Mouse (Mus musculus) stomach, embryonic 14.5 days (tissue): Measurements from ENCODE around the gene Gnai2. TPM values are rescaled to one million over a fixed set of nuclear protein-coding genes. Genes with fewer than 3 reads are reported as not detected.

ENCODE experiments used
- ATAC-seq: fragments of 200-750 bp; cut with Nextera tagmentation; 2 replicates; pipeline ENCODE4 v1.8.0; 2017; ENCODE audit warnings: low read depth, moderate TSS enrichment; ENCODE audit not compliant: insufficient number of reproducible peaks, insufficient read depth, low FRiP score
- H3K27ac ChIP-seq: fragments of 300-500 bp; sonication (generic); 2 replicates; pipeline ENCODE4 v1.5.1; 2014; ENCODE audit warnings: mild to moderate bottlenecking, low read length, moderate library complexity, mixed read lengths
- H3K27me3 ChIP-seq: fragments of 300-500 bp; sonication (generic); 2 replicates; pipeline ENCODE4 v1.6.1; 2014; ENCODE audit warnings: low read length, control low read depth, mixed read lengths; ENCODE audit not compliant: control insufficient read depth, insufficient read depth
- H3K36me3 ChIP-seq: fragments of 300-500 bp; sonication (generic); 2 replicates; pipeline ENCODE4 v1.6.1; 2014; ENCODE audit warnings: mild to moderate bottlenecking, control low read depth, low read length, moderate library complexity, mixed read lengths; ENCODE audit not compliant: control insufficient read depth, insufficient read depth
- H3K4me1 ChIP-seq: fragments of 300-500 bp; sonication (generic); 2 replicates; pipeline ENCODE4 v1.6.1; 2014; ENCODE audit warnings: low read length, control low read depth, mixed read lengths; ENCODE audit not compliant: control insufficient read depth, insufficient read depth
- H3K4me2 ChIP-seq: fragments of 300-500 bp; sonication (generic); replicated peaks from 2 replicates; pipeline ENCODE4 v1.6.1; 2014; ENCODE audit warnings: low read depth, low read length, control low read depth
- H3K4me3 ChIP-seq: fragments of 300-500 bp; sonication (generic); 2 replicates; pipeline ENCODE4 v1.5.1; 2014; ENCODE audit warnings: low read depth, low read length, control low read depth
- H3K9ac ChIP-seq: fragments of 300-500 bp; sonication (generic); replicated peaks from 2 replicates; pipeline ENCODE4 v1.6.1; 2014; ENCODE audit warnings: low read depth, mild to moderate bottlenecking, control low read depth, low read length, moderate library complexity, mixed read lengths
- H3K9me3 ChIP-seq: fragments of 300-500 bp; sonication (generic); 2 replicates; pipeline ENCODE4 v1.6.1; 2016; ENCODE audit warnings: low read depth, low read length, control low read depth; ENCODE audit not compliant: control insufficient read depth
- whole genome bisulfite sequencing: fragments of 180-500 bp; shearing (Covaris S2); extraction: QIAGEN DNeasy Blood & Tissue Kit; methylation state at CpG from one replicate; pipeline ENCODE4 v1.1.7; 2014; 5-methylcytosine and 5-hydroxymethylcytosine counted together
- polyA plus RNA-seq: library from polyadenylated mRNA; unstranded; fragments of >200 nt; fragmentation: Nextera tagmentation; extraction: Ambion mirVana; gene quantifications from 2 replicates; pipeline ENCODE4 v1.2.1, GENCODE M21; 2014

Gene Gnai2
- polyA plus RNA-seq, 1 experiment from 2014 or later, result 359 TPM

- Histone ChIP-seq H3K4me1 (0 out of 2 replicates have a peak, but pooled peaks cover 8% of the 10 kb centered on the region), H3K27ac (no peak overlapping the region), H3K27me3 (no peaks in the 10 kb centered on the region), H3K9me3 (no peaks in the 10 kb centered on the region), H3K4me3 (no peak overlapping the region), H3K4me2 (no peak overlapping the region), H3K9ac (no peak overlapping the region), H3K36me3 (0 out of 2 replicates have a peak, but pooled peaks cover 3% of the 10 kb centered on the region)
- 65% methylated on average over 14 of the region's 14 CpGs for WGBS
- no peak for ATAC-seq
Measured at GRCm38 (mm10) chr9:107599842-107600241, 35.3 kb downstream of the Gnai2 start.

- Histone ChIP-seq H3K36me3 (0 out of 2 replicates have a peak, but pooled peaks cover 3% of the 10 kb centered on the region), H3K4me3 (no peak overlapping the region), H3K9ac (no peak overlapping the region), H3K9me3 (no peaks in the 10 kb centered on the region), H3K4me2 (no peak overlapping the region), H3K27me3 (no peaks in the 10 kb centered on the region), H3K27ac (no peak overlapping the region), H3K4me1 (0 out of 2 replicates have a peak, but pooled peaks cover 5% of the 10 kb centered on the region)
- no peak for ATAC-seq
- 86% methylated on average over 9 of the region's 9 CpGs for WGBS
Measured at GRCm38 (mm10) chr9:107599433-107599832, 35.7 kb downstream of the Gnai2 start.

GRCm38 (mm10) chr9:107598385-107598784, 36.8 kb downstream of the Gnai2 start:
- no peak overlapping the region for H3K4me3 ChIP-seq
- H3K36me3 ChIP-seq, result peaks cover 7% of the 10 kb centered on the region; the same call in 1 of the 2 replicates
- H3K27me3 ChIP-seq, result no peaks in the 10 kb centered on the region
- no peak overlapping the region for H3K4me2 ChIP-seq
- no peak for ATAC-seq
- WGBS, result 69% methylated on average over 5 of the region's 5 CpGs
- H3K9ac ChIP-seq, result no peak overlapping the region
- H3K9me3 ChIP-seq, result no peaks in the 10 kb centered on the region
- H3K4me1 ChIP-seq, result no peaks in the 10 kb centered on the region
- H3K27ac ChIP-seq, result no peak overlapping the region

GRCm38 (mm10) chr9:107596619-107597569, 38.3 kb downstream of the Gnai2 start:
- Histone ChIP-seq H3K9me3 (no peaks in the 10 kb centered on the region), H3K36me3 (peaks cover 19% of the 10 kb centered on the region), H3K4me3 (no peak overlapping the region), H3K27me3 (no peaks in the 10 kb centered on the region), H3K27ac (no peak overlapping the region), H3K4me1 (no peaks in the 10 kb centered on the region), H3K9ac (no peak overlapping the region), H3K4me2 (no peak overlapping the region)
- ATAC-seq, result no peak
- 89% methylated on average over 11 of the region's 11 CpGs for WGBS

GRCm38 (mm10) chr9:107594281-107595062, 40.7 kb downstream of the Gnai2 start:
- Histone ChIP-seq H3K4me1 (no peaks in the 10 kb centered on the region), H3K27ac (no peak overlapping the region), H3K9me3 (no peaks in the 10 kb centered on the region), H3K4me2 (no peak overlapping the region), H3K4me3 (no peak overlapping the region), H3K9ac (no peak overlapping the region), H3K27me3 (no peaks in the 10 kb centered on the region), H3K36me3 (peaks cover 42% of the 10 kb centered on the region)
- 75% methylated on average over 8 of the region's 8 CpGs for WGBS
- no peak for ATAC-seq

- Histone ChIP-seq H3K27me3 (no peaks in the 10 kb centered on the region), H3K9me3 (no peaks in the 10 kb centered on the region), H3K36me3 (peaks cover 42% of the 10 kb centered on the region)
Measured at GRCm38 (mm10) chr9:107593101-107593976, 41.8 kb downstream of the Gnai2 start.

GRCm38 (mm10) chr9:107590773-107591060, 44.5 kb downstream of the Gnai2 start:
- 89% methylated on average over 6 of the region's 6 CpGs for WGBS
- Histone ChIP-seq H3K4me1 (peaks cover 10% of the 10 kb centered on the region), H3K27me3 (no peaks in the 10 kb centered on the region), H3K36me3 (peaks cover 38% of the 10 kb centered on the region), H3K4me2 (0 out of 2 replicates have a peak overlapping the region, but pooled peaks have one; percentile 5), H3K4me3 (no peak overlapping the region), H3K9me3 (no peaks in the 10 kb centered on the region), H3K27ac (no peak overlapping the region), H3K9ac (no peak overlapping the region)
- no peak for ATAC-seq

More at GRCm38 (mm10) chr9:107593101-107593976, 41.8 kb downstream of the Gnai2 start:
- 82% methylated on average over 11 of the region's 11 CpGs for whole genome bisulfite sequencing
- Histone ChIP-seq H3K4me1 (peaks cover 7% of the 10 kb centered on the region), H3K27ac (no peak overlapping the region), H3K9ac (no peak overlapping the region), H3K4me3 (no peak overlapping the region), H3K4me2 (no peak overlapping the region)
- ATAC-seq, result no peak
